Mouse (Mus musculus) liver (tissue): ENCODE measurements around the gene Vmn1r176.
"Not testable (repeated sequence)": the region's sequence is repeated elsewhere in the genome, so short reads cannot be mapped to it uniquely, and the experiment has no call there.

ENCODE experiments used
- DNase-seq: peaks from one replicate; pipeline ENCODE4 v3.0.0-alpha.2; 2020; ENCODE audit warnings: mixed read lengths

Gene Vmn1r176

GRCm38 (mm10) chr7:23837272-23837671, at the start of gene Vmn1r176:
Gene Vmn1r176 (minus strand): TSS chr7:23837372.
- DNase-seq: not testable (repeated sequence)

DNA sequence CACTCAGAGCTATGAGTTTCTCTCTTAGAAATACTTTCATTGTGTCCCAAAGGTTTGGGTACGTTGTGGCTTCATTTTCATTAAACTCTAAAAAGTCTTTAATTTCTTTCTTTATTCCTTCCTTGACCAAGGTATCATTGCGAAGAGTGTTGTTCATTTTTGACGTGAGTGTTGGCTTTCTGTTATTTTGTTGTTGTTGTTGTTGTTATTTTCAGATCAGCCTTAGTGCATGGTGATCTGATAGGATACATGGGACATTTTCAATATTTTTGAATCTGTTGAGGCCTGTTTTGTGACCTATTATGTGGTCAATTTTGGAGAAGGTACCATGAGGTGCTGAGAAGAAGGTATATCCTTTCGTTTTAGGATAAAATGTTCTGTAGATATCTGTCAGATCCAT, 39.7 kb upstream of the Vmn1r176 start:
- DNase-seq: not testable (repeated sequence)

- DNase-seq: not testable (repeated sequence)
Observed at GRCm38 (mm10) chr7:23866349-23866748, 29.2 kb upstream of the Vmn1r176 start, which contains the start of gene Vmn1r177. Gene Vmn1r177 (minus strand): TSS chr7:23866449.

DNA sequence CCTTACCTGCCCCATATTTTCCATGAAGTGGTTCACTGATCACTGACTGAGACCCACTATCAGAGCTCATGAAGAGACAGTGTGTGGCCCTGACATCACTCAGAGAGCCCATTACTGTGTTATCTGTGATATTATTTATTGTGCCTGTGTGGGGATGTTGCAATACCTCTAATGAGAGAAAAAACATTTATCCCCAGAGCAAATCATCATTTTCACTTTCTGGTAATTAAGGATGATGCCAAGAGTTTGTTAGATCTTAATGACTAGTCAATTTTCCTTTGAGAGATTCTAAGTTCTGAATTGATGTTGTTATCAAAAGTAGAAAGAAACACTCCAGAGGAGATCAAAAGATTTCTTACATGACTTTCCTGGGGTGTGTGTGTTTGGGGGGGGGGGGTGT, 26.6 kb downstream of the Vmn1r176 start, which contains the start of gene Vmn1r175:
Vmn1r175 (minus strand) TSS at position 101 of the 400 bp plus-strand sequence.
- not testable (repeated sequence) for DNase-seq

DNA sequence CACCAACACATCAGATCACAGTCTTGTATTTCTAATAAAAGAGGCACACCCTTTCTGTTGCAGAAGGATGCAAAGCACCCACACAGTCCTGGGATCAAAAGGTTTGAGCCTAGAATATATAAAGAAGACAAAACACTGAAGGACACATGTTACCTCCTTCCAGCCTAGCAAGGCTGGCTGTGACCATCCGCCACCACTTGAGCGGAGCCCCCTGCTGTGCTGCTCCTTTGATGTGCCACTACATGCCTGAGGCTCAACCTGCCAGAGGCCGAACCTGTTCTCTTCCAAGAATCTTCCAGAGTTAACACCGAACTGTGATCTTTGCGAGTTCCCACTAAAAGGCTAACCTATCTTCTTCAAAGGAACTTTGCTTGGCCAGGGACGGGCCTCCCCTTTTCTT, 52.6 kb downstream of the Vmn1r176 start:
- DNase-seq: no peak
